Mouse (Mus musculus) hindbrain, embryonic 16.5 days (tissue): Measurements from ENCODE around the gene Ccdc142. TPM values are rescaled to one million over a fixed set of nuclear protein-coding genes. Genes with fewer than 3 reads are reported as not detected.

ENCODE experiments used
- ATAC-seq: fragments of 200-750 bp; cut with Nextera tagmentation; 2 replicates; pipeline ENCODE4 v1.8.0; 2017; ENCODE audit warnings: moderate TSS enrichment, moderate library complexity
- H3K27ac ChIP-seq: fragments of 300-500 bp; sonication (generic); 2 replicates; pipeline ENCODE4 v1.5.1; 2014; ENCODE audit warnings: low read depth, mild to moderate bottlenecking, control low read depth, low read length, moderate library complexity
- H3K27me3 ChIP-seq: fragments of 300-500 bp; sonication (generic); replicated peaks from 2 replicates; pipeline ENCODE4 v1.6.1; 2014; ENCODE audit warnings: low read length; ENCODE audit not compliant: control insufficient read depth, insufficient read depth
- H3K36me3 ChIP-seq: fragments of 300-500 bp; sonication (generic); 2 replicates; pipeline ENCODE4 v1.6.1; 2014; ENCODE audit warnings: mild to moderate bottlenecking, low read length, moderate library complexity, mixed read lengths; ENCODE audit not compliant: control insufficient read depth, insufficient read depth
- H3K4me1 ChIP-seq: fragments of 300-500 bp; sonication (generic); 2 replicates; pipeline ENCODE4 v1.6.1; 2014; ENCODE audit warnings: low read depth, low read length; ENCODE audit not compliant: control insufficient read depth, insufficient read depth
- H3K4me2 ChIP-seq: fragments of 300-500 bp; sonication (generic); 2 replicates; pipeline ENCODE4 v1.6.1; 2014; ENCODE audit warnings: mild to moderate bottlenecking, low read length, control low read depth, moderate library complexity
- H3K4me3 ChIP-seq: fragments of 300-500 bp; sonication (generic); 2 replicates; pipeline ENCODE4 v1.5.1; 2014; ENCODE audit warnings: mild to moderate bottlenecking, low read length, control low read depth, moderate library complexity
- H3K9ac ChIP-seq: fragments of 300-500 bp; sonication (generic); 2 replicates; pipeline ENCODE4 v1.6.1; 2014; ENCODE audit warnings: low read depth, mild to moderate bottlenecking, control low read depth, low read length, moderate library complexity
- H3K9me3 ChIP-seq: fragments of 300-500 bp; sonication (generic); 2 replicates; pipeline ENCODE4 v1.6.1; 2014; ENCODE audit warnings: mild to moderate bottlenecking, low read length, moderate library complexity; ENCODE audit not compliant: control insufficient read depth
- WGBS: fragments of 180-500 bp; shearing (Covaris S2); extraction: QIAGEN DNeasy Blood & Tissue Kit; methylation state at CpG from one replicate; pipeline ENCODE4 v1.1.7; 2014; 5-methylcytosine and 5-hydroxymethylcytosine counted together
- polyA plus RNA-seq: library from polyadenylated mRNA; unstranded; fragments of >200 nt; fragmentation: Nextera tagmentation; extraction: Ambion mirVana; gene quantifications from 2 replicates; pipeline ENCODE4 v1.2.1, GENCODE M21; 2015

Ccdc142 gene
- polyA plus RNA-seq, 1 experiment from 2014 or later: 4.2 TPM

DNA sequence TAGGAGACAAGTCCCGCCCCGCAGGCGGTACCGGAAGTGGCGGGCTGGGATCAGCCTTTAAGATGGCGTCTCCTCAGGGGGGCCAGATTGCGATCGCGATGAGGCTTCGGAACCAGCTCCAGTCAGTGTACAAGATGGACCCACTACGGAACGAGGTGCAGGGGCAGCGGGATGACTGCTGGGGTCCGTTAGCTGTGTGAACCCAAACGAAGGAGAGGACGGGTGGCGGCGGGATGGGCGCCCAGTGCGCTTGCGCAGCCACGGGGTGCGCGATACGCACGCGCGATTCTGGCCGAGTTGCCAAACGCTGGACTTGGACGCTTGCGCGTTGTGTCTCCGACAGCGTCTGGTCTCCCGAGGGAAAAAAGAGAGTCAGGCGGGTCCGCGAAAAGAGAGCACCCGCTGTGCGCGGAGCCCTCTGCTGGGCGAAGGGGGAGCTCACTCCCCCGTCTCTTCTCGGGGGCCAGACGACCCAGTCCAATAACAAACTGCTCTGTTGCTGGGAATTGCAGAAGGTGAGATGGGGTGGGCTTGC, 23.0 kb upstream of the Ccdc142 start:
- H3K4me2 ChIP-seq: peak overlapping the region; percentile 97
- H3K4me1 ChIP-seq: peaks cover 11% of the 10 kb centered on the region
- WGBS: under 1% methylated on average over 46 of the region's 46 CpGs
- H3K4me3 ChIP-seq: peak overlapping the region; percentile 88
- H3K9ac ChIP-seq: peak overlapping the region; percentile 87
- H3K36me3 ChIP-seq: peaks cover 6% of the 10 kb centered on the region; the same call in 1 of the 2 replicates
- peaks cover 40% of the 10 kb centered on the region for H3K27me3 ChIP-seq
- H3K9me3 ChIP-seq: no peaks in the 10 kb centered on the region
- ATAC-seq: peak; percentile 95
- peak overlapping the region; percentile 92 for H3K27ac ChIP-seq

DNA sequence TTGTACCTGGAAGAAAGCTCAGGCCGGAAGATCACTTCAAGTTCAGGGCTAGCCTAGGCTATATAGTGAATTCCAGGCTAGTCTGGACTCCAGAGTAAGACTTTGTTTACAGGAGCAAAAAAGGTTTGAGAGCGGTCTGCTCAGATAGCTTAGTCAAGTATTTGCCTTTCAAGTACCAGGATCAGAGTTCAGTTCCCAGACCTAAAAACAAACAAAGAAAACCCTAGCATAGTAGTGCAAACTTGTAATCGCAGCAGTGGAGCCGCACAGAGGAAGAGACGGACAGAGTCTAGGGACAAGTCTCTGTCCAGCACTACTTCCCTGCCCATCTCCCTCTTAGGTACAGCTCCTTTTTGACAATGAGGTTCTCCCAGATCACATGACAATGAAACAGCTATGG, 21.2 kb upstream of the Ccdc142 start:
- Histone ChIP-seq H3K9me3 (no peaks in the 10 kb centered on the region), H3K27me3 (peaks cover 41% of the 10 kb centered on the region), H3K4me1 (peaks cover 11% of the 10 kb centered on the region), H3K36me3 (peaks cover 6% of the 10 kb centered on the region; the same call in 1 of the 2 replicates), H3K4me2 (no peak overlapping the region), H3K4me3 (no peak overlapping the region), H3K9ac (no peak overlapping the region), H3K27ac (no peak overlapping the region)
- over 99% methylated on average over 5 of the region's 5 CpGs for WGBS
- no peak for ATAC-seq

DNA sequence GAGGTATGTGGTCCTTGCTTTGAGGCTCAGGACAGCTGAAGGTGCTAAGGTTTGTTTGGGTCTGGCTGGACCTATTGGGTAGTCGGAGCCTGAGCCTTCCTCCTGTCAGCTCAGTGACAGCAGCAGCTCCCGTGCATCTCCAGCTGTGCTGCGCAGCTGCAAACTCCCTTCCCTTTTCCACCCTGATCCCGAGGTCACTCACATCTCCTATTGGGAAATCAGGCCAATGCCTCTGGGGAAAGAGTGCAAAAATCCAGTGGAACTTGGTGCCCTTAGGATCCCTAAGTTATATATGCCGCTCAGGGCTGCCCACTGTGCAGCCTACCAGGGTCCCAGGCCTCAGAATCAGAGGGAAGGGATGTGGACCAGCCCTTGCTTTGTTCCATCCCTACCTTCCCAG, 17.9 kb upstream of the Ccdc142 start:
- Histone ChIP-seq H3K4me1 (peaks cover 11% of the 10 kb centered on the region), H3K27ac (no peak overlapping the region), H3K4me2 (no peak overlapping the region), H3K4me3 (no peak overlapping the region), H3K27me3 (peaks cover 54% of the 10 kb centered on the region), H3K9me3 (no peaks in the 10 kb centered on the region), H3K36me3 (peaks cover 6% of the 10 kb centered on the region; the same call in 1 of the 2 replicates), H3K9ac (no peak overlapping the region)
- WGBS: 8% methylated on average over 5 of the region's 5 CpGs
- ATAC-seq: no peak

DNA sequence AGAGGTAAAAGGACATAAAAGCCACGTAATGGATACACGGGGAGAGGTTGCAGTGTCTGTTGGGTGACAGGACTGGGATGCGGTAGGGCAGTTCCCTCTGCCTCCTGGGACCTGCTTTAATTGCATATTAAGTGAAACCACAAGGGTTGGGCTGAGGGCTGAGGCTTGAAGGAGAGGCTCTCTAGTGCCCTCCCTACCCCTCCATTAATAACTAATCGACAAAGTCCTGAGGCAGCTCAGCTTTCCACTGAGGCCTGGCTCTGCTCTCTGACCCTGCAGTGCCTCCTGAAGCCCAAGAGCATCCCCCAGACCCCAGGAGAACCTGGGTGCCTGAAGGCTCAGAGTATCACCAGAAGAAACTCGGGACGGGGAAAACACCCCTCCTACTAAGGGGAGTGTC, 16.9 kb upstream of the Ccdc142 start:
- Histone ChIP-seq H3K4me2 (no peak overlapping the region), H3K27me3 (peaks cover 61% of the 10 kb centered on the region), H3K9me3 (no peaks in the 10 kb centered on the region), H3K4me1 (peaks cover 5% of the 10 kb centered on the region), H3K27ac (no peak overlapping the region), H3K9ac (no peak overlapping the region), H3K4me3 (no peak overlapping the region), H3K36me3 (peaks cover 6% of the 10 kb centered on the region; the same call in 1 of the 2 replicates)
- no peak for ATAC-seq
- WGBS: 6% methylated on average over 6 of the region's 6 CpGs

DNA sequence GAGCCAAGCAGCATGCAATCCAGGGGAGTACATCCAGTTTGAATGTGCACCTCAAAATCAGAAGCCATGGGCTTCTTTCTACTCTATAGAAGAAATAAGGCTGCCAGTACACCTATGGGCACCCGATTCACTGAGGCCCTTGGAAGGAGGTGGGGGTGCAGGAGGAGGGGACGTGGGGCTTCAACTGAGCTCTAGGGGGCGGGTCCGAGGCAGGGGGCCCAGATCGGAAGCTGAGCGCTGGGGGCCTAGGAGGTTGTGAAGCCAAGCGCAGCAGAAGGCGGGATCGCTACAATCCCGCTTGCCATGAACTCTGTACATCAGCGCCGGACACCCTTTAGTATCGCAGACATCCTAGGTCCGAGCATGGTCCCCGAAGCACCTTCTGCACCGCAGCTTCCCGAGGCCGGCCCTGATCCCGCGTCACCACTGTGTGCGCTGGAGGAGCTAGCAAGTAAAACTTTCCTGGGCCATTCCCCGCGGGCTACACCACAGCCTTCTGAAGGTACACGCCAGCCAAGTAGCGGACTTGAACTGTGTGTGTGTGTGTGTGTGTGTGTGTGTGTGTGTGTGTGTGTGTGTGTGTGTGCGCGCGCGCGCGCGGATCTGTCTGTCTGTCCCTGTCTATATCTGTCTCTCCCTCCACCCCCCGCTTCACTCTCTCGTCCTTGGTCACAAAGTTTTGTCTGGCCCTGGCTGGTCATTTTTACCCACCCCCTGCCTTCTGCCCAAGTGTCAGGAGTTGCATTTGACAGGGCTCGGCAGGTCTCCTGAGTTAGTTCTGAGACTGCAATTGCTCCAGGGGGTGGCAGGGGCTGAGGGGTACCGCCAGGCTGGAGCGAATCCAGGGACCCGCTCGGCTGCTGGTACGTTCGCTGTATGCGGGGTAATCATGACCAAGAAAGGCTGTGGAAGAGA, 15.0 kb upstream of the Ccdc142 start, which contains the start of gene Lbx2:
Gene Lbx2 (plus strand): TSS at position 247 of the 915 bp plus-strand sequence.
- Histone ChIP-seq H3K4me1 (peaks cover 4% of the 10 kb centered on the region; the same call in 1 of the 2 replicates), H3K4me2 (no peak within 1 kb of the TSS; the same call in 1 of the 2 replicates), H3K9ac (no peak within 1 kb of the TSS; the same call in 1 of the 2 replicates), H3K9me3 (no peaks in the 10 kb centered on the region), H3K27me3 (peaks cover 75% of the 10 kb centered on the region), H3K27ac (no peak within 1 kb of the TSS), H3K4me3 (no peak within 1 kb of the TSS), H3K36me3 (peaks cover 3% of the 10 kb centered on the region; the same call in 1 of the 2 replicates)
- WGBS: 5% methylated on average over 42 of the region's 42 CpGs
- ATAC-seq: no peak

DNA sequence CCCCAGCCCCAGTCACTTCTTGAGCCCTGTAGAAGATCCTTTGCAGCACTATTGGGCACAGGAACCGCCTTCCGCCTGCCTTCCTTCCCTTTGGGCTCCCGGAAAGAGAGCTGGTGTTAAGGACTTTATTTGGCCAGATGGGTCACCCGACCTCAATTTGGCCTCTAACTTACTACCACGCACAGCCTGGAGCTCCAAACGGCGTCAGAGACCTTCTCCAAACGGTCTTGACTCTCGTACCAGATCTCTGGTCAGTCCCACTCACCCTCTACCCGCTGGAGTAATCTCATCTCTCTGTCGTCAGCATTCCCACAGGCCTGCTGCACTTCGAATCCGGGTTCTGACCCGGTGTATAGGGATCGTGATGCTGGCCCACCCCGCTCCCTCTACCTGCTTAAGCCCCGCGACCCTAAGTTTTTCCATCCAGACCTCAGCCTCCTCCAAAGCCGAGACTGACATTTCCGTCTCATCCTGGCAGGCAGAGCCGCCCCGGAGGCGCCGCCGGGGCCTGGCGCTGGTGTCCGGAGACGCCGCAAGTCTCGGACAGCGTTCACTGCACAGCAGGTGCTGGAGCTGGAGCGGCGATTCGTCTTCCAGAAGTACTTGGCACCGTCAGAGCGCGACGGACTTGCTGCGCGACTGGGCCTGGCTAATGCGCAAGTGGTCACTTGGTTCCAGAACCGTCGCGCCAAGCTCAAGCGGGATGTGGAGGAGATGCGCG, 14.0 kb upstream of the Ccdc142 start:
- Histone ChIP-seq H3K9ac (no peak overlapping the region), H3K9me3 (no peaks in the 10 kb centered on the region), H3K4me3 (peak overlapping the region; percentile 20), H3K36me3 (no peaks in the 10 kb centered on the region; the same call in 1 of the 2 replicates), H3K4me1 (peaks cover 4% of the 10 kb centered on the region; the same call in 1 of the 2 replicates), H3K4me2 (peak overlapping the region; percentile 46), H3K27me3 (peaks cover 74% of the 10 kb centered on the region), H3K27ac (no peak overlapping the region)
- ATAC-seq: no peak
- under 1% methylated on average over 45 of the region's 47 CpGs for WGBS

DNA sequence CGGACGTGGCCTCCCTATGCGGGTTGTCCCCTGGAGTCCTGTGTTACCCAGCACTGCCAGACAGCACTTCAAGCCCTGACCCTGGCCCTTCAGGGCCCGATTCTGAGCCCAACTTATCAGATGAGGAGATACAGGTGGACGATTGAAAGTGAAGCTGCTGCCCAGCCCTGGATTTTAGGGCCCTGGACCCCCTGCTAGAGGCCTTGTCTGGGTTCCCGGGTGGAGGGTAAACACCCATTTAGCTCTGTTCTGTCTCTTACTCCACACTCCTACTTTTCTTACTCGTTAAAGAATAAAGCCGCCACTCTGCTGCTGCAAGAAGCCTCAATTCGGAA, 13.5 kb upstream of the Ccdc142 start:
- H3K36me3 ChIP-seq: no peaks in the 10 kb centered on the region
- H3K4me3 ChIP-seq: peak overlapping the region; percentile 20; the same call in 1 of the 2 replicates
- H3K9ac ChIP-seq: no peak overlapping the region
- 4% methylated on average over 9 of the region's 9 CpGs for WGBS
- H3K4me2 ChIP-seq: peak overlapping the region; percentile 46
- H3K4me1 ChIP-seq: peaks cover 4% of the 10 kb centered on the region; the same call in 1 of the 2 replicates
- H3K27ac ChIP-seq: no peak overlapping the region
- H3K27me3 ChIP-seq: peaks cover 69% of the 10 kb centered on the region
- no peaks in the 10 kb centered on the region for H3K9me3 ChIP-seq
- no peak for ATAC-seq

DNA sequence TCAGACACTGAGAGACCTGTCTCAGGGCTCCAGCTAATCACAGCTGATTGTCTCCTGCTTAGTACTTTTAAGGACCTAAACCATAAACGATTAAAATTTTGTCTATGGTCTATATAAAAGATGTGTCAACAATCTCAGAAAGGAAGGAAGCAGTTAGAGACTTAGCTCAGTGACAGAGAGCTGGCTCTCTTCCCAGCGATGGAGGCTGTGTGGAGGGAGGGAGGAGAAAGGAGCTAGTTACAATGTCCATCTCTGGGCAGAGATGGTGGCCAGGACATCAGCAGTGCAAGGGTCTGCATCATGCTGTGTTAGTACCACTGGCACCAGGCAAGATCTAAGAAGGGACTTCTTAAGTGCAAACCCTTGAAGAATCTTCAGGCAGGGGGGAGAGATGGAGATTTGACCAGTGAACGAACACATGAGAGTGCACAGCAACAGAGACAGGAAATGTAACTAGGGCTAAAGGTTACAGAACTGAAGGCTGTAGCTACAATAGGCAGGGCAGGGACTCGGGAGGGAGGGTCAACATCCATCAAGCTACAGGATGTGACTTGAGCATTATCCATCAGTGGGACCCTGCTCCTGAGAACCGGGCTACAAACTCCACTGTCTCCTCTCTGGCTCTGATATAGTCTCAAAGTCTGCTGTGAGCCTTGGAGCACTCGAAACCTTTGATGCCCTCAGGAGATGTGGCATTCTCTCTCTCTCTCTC, 8.8 kb upstream of the Ccdc142 start:
- peaks cover 1% of the 10 kb centered on the region; the same call in 1 of the 2 replicates for H3K4me1 ChIP-seq
- peaks cover 31% of the 10 kb centered on the region for H3K27me3 ChIP-seq
- ATAC-seq: no peak
- WGBS: 43% methylated on average over 6 of the region's 6 CpGs
- no peak overlapping the region for H3K4me3 ChIP-seq
- no peak overlapping the region for H3K27ac ChIP-seq
- H3K9me3 ChIP-seq: no peaks in the 10 kb centered on the region
- H3K9ac ChIP-seq: no peak overlapping the region
- H3K4me2 ChIP-seq: no peak overlapping the region
- H3K36me3 ChIP-seq: no peaks in the 10 kb centered on the region
